Mouse (Mus musculus) midbrain, embryonic 13.5 days (tissue): Measurements from ENCODE around the gene Zfp973. TPM values are rescaled to one million over a fixed set of nuclear protein-coding genes. Genes with fewer than 3 reads are reported as not detected.
A peak's percentile ranks its signal among the peaks of the same experiment; 100 is the strongest.
"Not testable (repeated sequence)": the region's sequence is repeated elsewhere in the genome, so short reads cannot be mapped to it uniquely, and the experiment has no call there.

Experiments
- ATAC-seq: fragments of 200-750 bp; cut with Nextera tagmentation; 2 replicates; pipeline ENCODE4 v1.8.0; 2017; ENCODE audit warnings: mild to moderate bottlenecking, moderate TSS enrichment, moderate library complexity
- H3K27ac ChIP-seq: fragments of 300-500 bp; sonication (generic); 2 replicates; pipeline ENCODE4 v1.5.1; 2015; ENCODE audit warnings: inconsistent platforms, mild to moderate bottlenecking, moderate library complexity
- H3K27me3 ChIP-seq: fragments of 300-500 bp; sonication (generic); 2 replicates; pipeline ENCODE4 v1.6.1; 2015; ENCODE audit warnings: mild to moderate bottlenecking, inconsistent platforms
- H3K36me3 ChIP-seq: fragments of 300-500 bp; sonication (generic); 2 replicates; pipeline ENCODE4 v1.6.1; 2015; ENCODE audit warnings: mild to moderate bottlenecking, inconsistent platforms
- H3K4me1 ChIP-seq: fragments of 300-500 bp; sonication (generic); replicated peaks from 2 replicates; pipeline ENCODE4 v1.6.1; 2015; ENCODE audit warnings: inconsistent platforms
- H3K4me2 ChIP-seq: fragments of 300-500 bp; sonication (generic); replicated peaks from 2 replicates; pipeline ENCODE4 v1.6.1; 2015; ENCODE audit warnings: moderate library complexity, mild to moderate bottlenecking, inconsistent platforms
- H3K4me3 ChIP-seq: fragments of 300-500 bp; sonication (generic); replicated peaks from 2 replicates; pipeline ENCODE4 v1.5.1; 2015; ENCODE audit warnings: mild to moderate bottlenecking, inconsistent platforms
- H3K9ac ChIP-seq: fragments of 300-500 bp; sonication (generic); replicated peaks from 2 replicates; pipeline ENCODE4 v1.6.1; 2015; ENCODE audit warnings: mild to moderate bottlenecking, inconsistent platforms
- H3K9me3 ChIP-seq: fragments of 300-500 bp; sonication (generic); 2 replicates; pipeline ENCODE4 v1.6.1; 2016; ENCODE audit warnings: mild to moderate bottlenecking, inconsistent platforms
- WGBS: fragments of 180-500 bp; shearing (Covaris S2); methylation state at CpG from one replicate; pipeline ENCODE4 v1.1.7; 2015; 5-methylcytosine and 5-hydroxymethylcytosine counted together
- polyA plus RNA-seq: library from polyadenylated mRNA; unstranded; fragments of >200 nt; fragmentation: Nextera tagmentation; extraction: Ambion mirVana; gene quantifications from 2 replicates; pipeline ENCODE4 v1.2.1, GENCODE M21; 2015

Gene Zfp973
- 7.6 and 9.8 TPM in 2 replicates for polyA plus RNA-seq

DNA sequence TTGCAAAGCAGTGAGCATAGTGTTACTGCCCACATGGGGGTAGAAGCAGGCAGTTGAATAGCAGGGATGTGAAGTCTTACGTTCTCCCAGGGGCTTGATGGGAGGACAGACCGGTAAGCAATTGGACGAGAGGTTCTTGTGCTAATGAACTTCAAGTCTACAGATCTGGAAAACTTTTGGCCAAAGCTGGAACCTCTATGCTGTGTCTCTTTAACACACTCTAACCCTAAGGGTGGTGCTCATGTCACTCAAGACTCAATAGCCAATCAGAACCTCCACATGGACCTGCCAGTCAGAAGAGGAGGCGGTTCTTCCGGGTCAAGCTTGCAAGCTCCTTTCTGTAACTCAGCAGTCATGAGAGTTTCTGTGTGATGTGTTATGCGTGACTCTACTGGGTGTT lies at the start of gene Zfp973:
Gene Zfp973 (plus strand): TSS at position 301 of the 400 bp plus-strand sequence.
- not testable (repeated sequence) for H3K36me3 ChIP-seq, H3K4me3 ChIP-seq, H3K4me1 ChIP-seq, H3K9ac ChIP-seq, H3K27ac ChIP-seq, ATAC-seq, H3K4me2 ChIP-seq, H3K9me3 ChIP-seq, H3K27me3 ChIP-seq
- WGBS, result no CpG with 5 or more reads among the region's 6 CpGs

DNA sequence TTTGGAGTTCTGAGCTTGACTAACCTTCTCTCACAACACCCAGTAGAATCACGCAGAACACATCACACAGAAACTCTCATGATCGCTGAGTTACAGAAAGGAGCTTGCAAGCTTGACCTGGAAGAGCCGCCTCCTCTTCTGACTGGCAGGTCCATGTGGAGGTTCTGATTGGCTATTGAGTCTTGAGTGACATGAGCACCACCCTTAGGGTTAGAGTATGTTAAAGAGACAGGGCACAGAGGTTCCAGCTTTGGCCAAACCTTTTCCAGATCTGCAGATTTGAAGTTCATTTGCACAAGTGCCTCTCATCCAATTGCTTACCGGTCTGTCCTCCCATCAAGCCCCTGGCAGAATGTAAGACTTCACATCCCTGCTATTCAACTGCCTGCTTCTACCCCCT lies 34.1 kb upstream of the Zfp973 start, which contains the start of gene Gm14308:
Gene Gm14308 (minus strand): TSS at position 101 of the 400 bp plus-strand sequence.
- not testable (repeated sequence) for H3K27ac ChIP-seq, H3K27me3 ChIP-seq, ATAC-seq, H3K4me1 ChIP-seq, H3K9ac ChIP-seq, H3K36me3 ChIP-seq, H3K4me3 ChIP-seq, H3K9me3 ChIP-seq, H3K4me2 ChIP-seq
- WGBS, result no CpG with 5 or more reads among the region's 4 CpGs

DNA sequence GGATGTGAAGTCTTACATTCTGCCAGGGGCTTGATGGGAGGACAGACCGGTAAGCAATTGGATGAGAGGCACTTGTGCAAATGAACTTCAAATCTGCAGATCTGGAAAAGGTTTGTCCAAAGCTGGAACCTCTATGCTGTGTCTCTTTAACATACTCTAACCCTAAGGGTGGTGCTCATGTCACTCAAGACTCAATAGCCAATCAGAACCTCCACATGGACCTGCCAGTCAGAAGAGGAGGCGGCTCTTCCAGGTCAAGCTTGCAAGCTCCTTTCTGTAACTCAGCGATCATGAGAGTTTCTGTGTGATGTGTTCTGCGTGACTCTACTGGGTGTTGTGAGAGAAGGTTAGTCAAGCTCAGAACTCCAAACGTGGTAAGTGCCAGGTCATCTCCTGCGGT lies 37.7 kb downstream of the Zfp973 start, which contains the start of gene Gm14305:
Gene Gm14305 (plus strand): TSS at position 278 of the 400 bp plus-strand sequence.
- H3K9me3 ChIP-seq, H3K36me3 ChIP-seq, H3K27me3 ChIP-seq, H3K4me1 ChIP-seq, H3K27ac ChIP-seq, ATAC-seq: not testable (repeated sequence)
- Histone ChIP-seq H3K9ac (peak within 1 kb of the TSS; percentile 46; the same call in 1 of the 2 replicates), H3K4me3 (peak within 1 kb of the TSS; percentile 48), H3K4me2 (peak within 1 kb of the TSS; percentile 52)
- WGBS, result 3% methylated on average over 4 of the region's 6 CpGs

Other genes starting within 250 kb of the Zfp973 start
- gene Gm14435, start 246.9 kb upstream of the Zfp973 start, polyA plus RNA-seq, result 8.8 and 10.3 TPM in 2 replicates
- 5.4 and 8.3 TPM in 2 replicates for gene Gm14434, start 183.7 kb upstream of the Zfp973 start, polyA plus RNA-seq
- gene Zfp967, start 149.5 kb upstream of the Zfp973 start, polyA plus RNA-seq, result not detected in 2 replicates
- gene Gm14308, start 34.2 kb upstream of the Zfp973 start, polyA plus RNA-seq, result 21.6 and 22.6 TPM in 2 replicates
- gene Gm14305, start 37.8 kb downstream of the Zfp973 start, polyA plus RNA-seq, result 36.1 and 37.3 TPM in 2 replicates
- gene Gm14295, start 128.1 kb downstream of the Zfp973 start, polyA plus RNA-seq, result 7.4 and 8.0 TPM in 2 replicates
- gene Gm14408, start 160.6 kb downstream of the Zfp973 start, polyA plus RNA-seq, result not detected in 2 replicates